Mouse (Mus musculus) megakaryocyte progenitor cell, adult 5-6 weeks (primary cell): Measurements from ENCODE around the gene Col1a2. TPM values are rescaled to one million over a fixed set of nuclear protein-coding genes. Genes with fewer than 3 reads are reported as not detected.

Experiments
- ATAC-seq: replicated peaks from 2 replicates; pipeline ENCODE4 v1.8.0; 2016; ENCODE audit warnings: mild to moderate bottlenecking, moderate TSS enrichment, inconsistent platforms; ENCODE audit not compliant: poor library complexity
- total RNA-seq, 2 experiments: library from RNA; stranded (forward) in 1 of 2; stranded (reverse) in 1 of 2; fragments of 157-497, 149-512 nt in 1 of 2; fragments of 200-1000 nt in 1 of 2; gene quantifications; 2 replicates each; pipeline versions ENCODE4 v1.2.3 to v1.2.4; 2015 to 2017

The Col1a2 gene
- total RNA-seq, 2 experiments from 2014 or later: 0.15 TPM; not detected in 1

GRCm38 (mm10) chr6:4579620-4580019 lies 75.0 kb downstream of the Col1a2 start:
- ATAC-seq: peak; percentile 78

GRCm38 (mm10) chr6:4583485-4583884 lies 78.9 kb downstream of the Col1a2 start:
- ATAC-seq: no peak

DNA sequence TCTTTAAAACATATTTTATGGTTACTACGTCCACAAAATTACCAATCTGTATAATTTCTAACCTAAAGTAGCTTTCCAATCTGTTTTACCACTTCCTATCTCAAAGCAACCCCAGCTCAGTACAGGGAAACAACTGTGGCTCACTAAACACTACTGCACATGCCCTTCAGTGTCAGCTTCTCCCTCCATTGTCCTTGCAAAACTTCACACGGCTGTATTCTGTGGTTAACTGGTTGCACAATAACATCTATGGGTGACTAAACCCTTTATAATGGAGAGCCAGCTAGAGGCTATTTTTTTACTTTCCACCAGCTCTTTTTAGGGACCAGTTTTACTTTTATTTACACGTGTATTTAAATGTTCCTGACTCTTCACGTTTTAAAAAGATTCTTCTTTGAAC lies 83.3 kb downstream of the Col1a2 start:
- peak; percentile 96 for ATAC-seq

DNA sequence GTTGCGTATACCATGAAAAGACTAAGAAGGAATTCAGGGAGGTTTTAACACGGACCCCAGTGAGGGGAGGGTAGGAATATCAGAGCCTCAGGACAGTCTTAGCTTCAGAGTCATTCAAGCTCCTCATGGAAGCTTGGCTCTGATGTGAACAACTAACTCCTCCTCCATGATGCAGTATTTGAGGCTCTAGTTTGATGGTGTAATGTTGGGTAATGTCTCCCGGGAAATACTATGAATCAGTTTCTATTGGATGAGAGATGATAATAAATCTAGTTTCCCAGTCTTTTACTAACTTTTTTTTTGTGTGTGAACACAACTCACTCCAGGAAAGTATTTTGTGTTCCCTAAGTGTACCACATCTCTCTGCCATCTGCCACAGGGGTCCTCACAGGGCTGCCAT lies 84.1 kb downstream of the Col1a2 start:
- no peak for ATAC-seq

DNA sequence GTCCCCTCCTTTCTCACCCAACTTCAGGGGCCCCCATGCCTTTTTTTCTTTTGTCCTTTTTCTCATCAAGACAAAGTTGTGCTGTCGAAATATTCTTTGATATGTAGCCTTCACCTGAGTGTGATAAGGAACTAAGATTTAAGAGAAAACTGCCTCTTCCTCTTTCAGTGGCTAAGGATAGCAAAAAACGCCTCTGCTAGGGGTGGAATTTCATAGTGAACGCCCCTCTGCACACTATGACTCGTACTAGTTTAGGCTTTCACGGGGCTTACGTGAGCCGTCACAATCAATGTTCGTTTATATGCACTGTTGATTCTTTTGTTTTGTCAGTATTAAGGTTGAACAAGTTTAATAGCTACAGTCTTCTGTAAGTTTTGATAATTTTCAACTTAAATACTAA lies 85.5 kb downstream of the Col1a2 start:
- peak; percentile 57 for ATAC-seq

Other genes with a start within 250 kb of the Col1a2 start
- gene Casd1, start 96.0 kb downstream of the Col1a2 start, total RNA-seq (2015): 33.1 and 42.9 TPM in 2 replicates
- 53.3 and 62.2 TPM in 2 replicates for gene Casd1, start 96.0 kb downstream of the Col1a2 start, total RNA-seq (2017)
- gene Sgce, start 242.4 kb downstream of the Col1a2 start, total RNA-seq (2015): 0.17 and 0.54 TPM in 2 replicates
- 1.2 TPM in 1 of 2 replicates, not detected in the other for gene Sgce, start 242.4 kb downstream of the Col1a2 start, total RNA-seq (2017)
- 0.02 and 0.34 TPM in 2 replicates for gene Peg10, start 242.5 kb downstream of the Col1a2 start, total RNA-seq (2015)
- not detected in 2 replicates for gene Peg10, start 242.5 kb downstream of the Col1a2 start, total RNA-seq (2017)